Mouse (Mus musculus): ENCODE measurements at regions not wholly inside any gene's neighbourhood (a gene's known extent, or its start where the extent isn't known, plus 50 kb on each side); places are given as distances from the start of the nearest gene placed in this dataset.
A peak's percentile ranks its signal among the peaks of the same experiment; 100 is the strongest.

GRCm38 (mm10) chr1:18412746-18413145 lies 147.8 kb upstream of the Defb41 start:
- no peak; the same call in 1 of the 2 replicates for ATAC-seq (ENCODE audit: insufficient number of reproducible peaks, low FRiP score, low TSS enrichment)

- no peak for ATAC-seq (ENCODE audit: insufficient number of reproducible peaks, low FRiP score, low TSS enrichment)
These were observed 124.7 kb upstream of the Defb41 start for GRCm38 (mm10) chr1:18389591-18389990.

DNA sequence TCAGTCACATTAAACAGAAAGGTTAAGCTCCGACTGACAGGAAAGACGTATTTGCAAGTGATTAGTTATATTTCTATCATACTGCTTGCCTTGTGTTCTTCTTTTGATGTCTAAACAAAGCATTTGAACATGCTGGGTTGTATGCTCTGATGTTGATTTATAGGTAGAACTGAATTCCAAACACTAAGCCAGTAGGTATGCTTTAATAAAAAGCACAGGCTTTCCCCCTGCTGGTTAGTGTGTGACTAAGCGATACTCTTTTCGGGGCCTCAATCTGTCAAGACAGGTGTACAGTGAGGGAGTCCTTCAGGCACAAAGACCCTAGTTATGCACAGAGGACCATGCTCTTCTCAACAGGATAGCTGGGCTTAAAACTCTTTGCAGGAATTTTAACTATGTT lies 119.1 kb upstream of the Defb41 start:
- ATAC-seq (ENCODE audit: insufficient number of reproducible peaks, low FRiP score, low TSS enrichment), result peak; percentile 56; the same call in 1 of the 2 replicates

DNA sequence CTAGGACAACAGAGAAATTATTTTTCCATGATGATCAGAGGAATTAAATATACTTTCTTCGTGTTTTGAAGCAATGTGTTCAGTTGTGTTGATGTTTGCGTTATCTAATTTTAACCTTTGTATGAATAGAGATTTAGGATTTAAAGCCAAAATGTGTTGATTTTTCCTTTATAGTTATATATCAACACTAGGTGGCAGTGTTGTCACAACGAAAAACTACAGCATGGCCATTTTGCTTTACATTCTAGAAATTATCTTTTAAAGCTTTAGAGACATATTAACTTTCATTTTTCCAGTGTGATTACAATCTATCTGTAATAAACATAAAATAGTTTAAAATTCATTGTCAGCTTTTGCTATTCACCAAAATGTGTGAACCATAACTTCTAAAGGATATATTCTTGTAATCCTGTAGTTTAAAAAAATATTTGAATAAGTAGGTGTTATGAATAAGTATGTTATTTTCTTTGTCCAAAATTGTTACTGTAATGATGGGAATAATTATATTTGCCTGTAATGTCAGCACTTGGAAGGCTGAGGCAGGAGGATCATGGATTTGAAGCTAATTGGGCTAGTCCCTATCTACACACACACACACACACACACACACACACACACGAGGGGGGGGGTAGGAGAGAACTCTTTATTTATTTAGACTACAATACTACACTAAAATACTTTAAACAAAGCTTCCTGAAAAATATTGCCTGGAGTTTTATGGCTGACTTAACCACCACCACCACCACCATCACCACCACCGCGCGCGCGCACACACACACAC lies 95.2 kb upstream of the Defb41 start:
- ATAC-seq (ENCODE audit: insufficient number of reproducible peaks, low FRiP score, low TSS enrichment), result no peak

GRCm38 (mm10) chr1:18338871-18339270 lies 73.9 kb upstream of the Defb41 start:
- no peak for ATAC-seq (ENCODE audit: insufficient number of reproducible peaks, low FRiP score, low TSS enrichment)
